Mouse (Mus musculus) kidney, embryonic 16.5 days (tissue): ENCODE data around the gene St8sia4. TPM values are rescaled to one million over a fixed set of nuclear protein-coding genes. Genes with fewer than 3 reads are reported as not detected.

Experiments
- ATAC-seq: fragments of 200-750 bp; cut with Nextera tagmentation; 2 replicates; pipeline ENCODE4 v1.8.0; 2017; ENCODE audit warnings: moderate TSS enrichment; ENCODE audit not compliant: low FRiP score, low TSS enrichment
- H3K27ac ChIP-seq: fragments of 300-500 bp; sonication (generic); 2 replicates; pipeline ENCODE4 v1.5.1; 2014; ENCODE audit warnings: low read length
- H3K27me3 ChIP-seq: fragments of 300-500 bp; sonication (generic); 2 replicates; pipeline ENCODE4 v1.6.1; 2014; ENCODE audit warnings: low read length, control low read depth, mixed read lengths; ENCODE audit not compliant: insufficient read depth
- H3K36me3 ChIP-seq: fragments of 300-500 bp; sonication (generic); 2 replicates; pipeline ENCODE4 v1.6.1; 2014; ENCODE audit warnings: low read length, control low read depth, mixed read lengths; ENCODE audit not compliant: insufficient read depth
- H3K4me1 ChIP-seq: fragments of 300-500 bp; sonication (generic); 2 replicates; pipeline ENCODE4 v1.6.1; 2014; ENCODE audit warnings: low read length, control low read depth, mixed read lengths; ENCODE audit not compliant: insufficient read depth
- H3K4me2 ChIP-seq: fragments of 300-500 bp; sonication (generic); replicated peaks from 2 replicates; pipeline ENCODE4 v1.6.1; 2014; ENCODE audit warnings: low read depth, low read length
- H3K4me3 ChIP-seq: fragments of 300-500 bp; sonication (generic); 2 replicates; pipeline ENCODE4 v1.5.1; 2014; ENCODE audit warnings: mild to moderate bottlenecking, low read length
- H3K9ac ChIP-seq: fragments of 300-500 bp; sonication (generic); replicated peaks from 2 replicates; pipeline ENCODE4 v1.6.1; 2014; ENCODE audit warnings: low read length
- H3K9me3 ChIP-seq: fragments of 300-500 bp; sonication (generic); 2 replicates; pipeline ENCODE4 v1.6.1; 2016; ENCODE audit warnings: low read length, control low read depth
- WGBS: fragments of 180-500 bp; shearing (Covaris S2); extraction: QIAGEN DNeasy Blood & Tissue Kit; methylation state at CpG from one replicate; pipeline ENCODE4 v1.1.7; 2014; 5-methylcytosine and 5-hydroxymethylcytosine counted together
- polyA plus RNA-seq: library from polyadenylated mRNA; unstranded; fragments of >200 nt; fragmentation: Nextera tagmentation; extraction: Ambion mirVana; gene quantifications from 2 replicates; pipeline ENCODE4 v1.2.1, GENCODE M21; 2015

Gene St8sia4
- polyA plus RNA-seq, 1 experiment from 2014 or later: 2.8 TPM

DNA sequence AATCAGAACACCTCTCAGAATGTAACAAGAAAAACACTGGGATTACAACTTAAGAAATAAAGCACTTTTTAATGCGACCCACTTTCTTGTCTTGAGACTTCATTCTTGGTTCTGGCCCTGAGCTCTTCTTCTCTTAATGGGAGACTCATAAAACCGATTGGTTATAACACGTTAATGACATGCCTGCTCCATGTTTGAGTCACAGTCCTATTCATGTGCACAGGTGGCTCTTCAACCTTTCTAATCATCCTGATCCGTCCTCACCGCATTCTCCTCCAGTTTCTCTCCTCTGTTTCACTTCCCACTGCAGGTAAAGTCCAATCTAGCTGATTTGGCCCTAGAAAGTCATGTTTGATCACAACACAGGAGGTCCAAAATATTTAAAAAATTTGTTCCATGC is 58.3 kb downstream of the St8sia4 start:
- 85% methylated on average over 5 of the region's 5 CpGs for WGBS
- H3K4me2 ChIP-seq: no peak overlapping the region
- ATAC-seq: no peak
- H3K4me3 ChIP-seq: no peak overlapping the region
- H3K36me3 ChIP-seq: no peaks in the 10 kb centered on the region
- no peaks in the 10 kb centered on the region for H3K9me3 ChIP-seq
- no peak overlapping the region for H3K9ac ChIP-seq
- no peak overlapping the region for H3K27ac ChIP-seq
- no peaks in the 10 kb centered on the region for H3K27me3 ChIP-seq
- no peaks in the 10 kb centered on the region for H3K4me1 ChIP-seq

DNA sequence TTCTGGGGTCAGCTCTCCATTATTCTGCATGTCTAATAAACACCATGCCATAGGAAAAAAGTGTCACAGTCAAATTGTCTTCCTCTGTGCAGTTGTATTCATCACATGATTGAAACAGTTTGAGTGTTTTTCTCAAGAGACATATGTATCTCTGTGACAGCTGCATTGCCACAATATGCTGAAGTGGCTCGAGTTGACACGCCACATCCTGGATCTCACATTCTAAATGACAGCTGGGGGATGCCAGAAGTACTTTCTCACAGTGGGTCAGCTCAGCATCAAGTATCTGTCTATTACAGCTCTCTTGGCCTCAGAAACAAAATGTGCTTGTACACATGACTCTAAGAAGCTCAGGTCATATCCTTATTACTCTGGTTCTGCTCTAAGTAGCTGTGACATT is 61.9 kb downstream of the St8sia4 start:
- no peak overlapping the region for H3K27ac ChIP-seq
- no peak overlapping the region for H3K9ac ChIP-seq
- no peaks in the 10 kb centered on the region for H3K27me3 ChIP-seq
- no peak overlapping the region for H3K4me3 ChIP-seq
- H3K9me3 ChIP-seq: no peaks in the 10 kb centered on the region
- WGBS: 74% methylated on average over 2 of the region's 2 CpGs
- no peak for ATAC-seq
- no peaks in the 10 kb centered on the region for H3K4me1 ChIP-seq
- no peaks in the 10 kb centered on the region for H3K36me3 ChIP-seq
- no peak overlapping the region for H3K4me2 ChIP-seq

DNA sequence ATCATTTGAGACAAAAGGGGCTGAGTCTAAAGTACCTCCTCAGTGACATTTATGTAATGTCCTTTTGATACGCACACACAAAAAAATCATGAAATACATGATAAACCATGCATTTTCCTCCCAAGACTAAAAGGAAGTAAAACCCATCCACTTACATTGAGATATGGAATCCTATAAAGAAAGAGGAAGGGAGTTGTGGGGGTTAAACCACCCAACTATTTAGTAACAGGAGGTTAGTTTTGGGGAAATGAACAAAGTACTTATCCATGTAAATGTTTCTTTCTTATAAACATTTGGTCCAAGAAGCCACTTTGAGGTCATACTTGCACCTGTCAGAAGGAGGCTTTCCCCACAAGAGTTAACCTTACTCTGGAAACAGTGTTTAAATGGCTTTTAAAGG is 69.3 kb downstream of the St8sia4 start:
- ATAC-seq: no peak
- Histone ChIP-seq H3K36me3 (no peaks in the 10 kb centered on the region), H3K27ac (no peak overlapping the region), H3K9me3 (no peaks in the 10 kb centered on the region), H3K4me1 (no peaks in the 10 kb centered on the region), H3K4me2 (no peak overlapping the region), H3K9ac (no peak overlapping the region), H3K27me3 (no peaks in the 10 kb centered on the region), H3K4me3 (no peak overlapping the region)
- 94% methylated on average over 1 of the region's 1 CpGs for WGBS

DNA sequence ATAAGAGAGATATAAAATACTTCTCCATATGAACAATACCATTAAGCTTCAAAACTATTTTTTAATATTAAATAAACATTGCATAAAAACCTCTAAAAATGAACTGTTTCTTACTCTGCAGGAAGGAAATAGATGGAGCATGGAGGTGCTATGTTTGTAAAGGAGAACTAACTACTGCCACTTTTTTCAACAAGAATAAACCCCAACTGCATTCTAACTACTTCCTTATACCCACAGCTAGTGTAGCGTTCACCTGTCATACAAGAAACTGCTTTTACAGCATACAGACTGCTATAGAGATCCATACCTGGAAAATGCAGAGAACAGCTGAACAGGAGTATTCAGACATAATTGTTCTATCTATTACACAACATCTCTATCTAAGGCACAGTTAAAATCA is 70.5 kb downstream of the St8sia4 start:
- Histone ChIP-seq H3K27ac (no peak overlapping the region), H3K9ac (no peak overlapping the region), H3K36me3 (no peaks in the 10 kb centered on the region), H3K27me3 (no peaks in the 10 kb centered on the region), H3K4me3 (no peak overlapping the region), H3K4me2 (no peak overlapping the region), H3K9me3 (no peaks in the 10 kb centered on the region), H3K4me1 (no peaks in the 10 kb centered on the region)
- no peak for ATAC-seq
- WGBS: 89% methylated on average over 1 of the region's 1 CpGs

DNA sequence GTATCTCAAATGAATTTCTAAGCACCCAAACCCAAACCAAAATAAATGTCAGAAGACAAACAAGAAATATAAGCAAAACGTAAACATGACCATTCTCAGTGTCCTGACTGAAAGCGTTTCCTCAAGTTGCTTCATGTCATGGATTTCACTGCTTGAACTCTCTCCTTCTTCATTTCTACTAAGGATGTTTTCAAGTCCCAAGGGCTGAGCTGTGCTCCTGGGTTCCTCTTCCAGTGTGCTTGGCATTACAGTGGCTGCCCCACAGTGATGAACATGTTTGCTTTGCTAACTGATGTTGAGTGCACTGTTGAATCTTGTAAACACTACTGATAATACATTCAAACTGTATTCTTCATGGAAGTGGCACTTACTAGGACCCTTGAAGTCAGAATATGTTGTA is 76.3 kb downstream of the St8sia4 start:
- no peak for ATAC-seq

DNA sequence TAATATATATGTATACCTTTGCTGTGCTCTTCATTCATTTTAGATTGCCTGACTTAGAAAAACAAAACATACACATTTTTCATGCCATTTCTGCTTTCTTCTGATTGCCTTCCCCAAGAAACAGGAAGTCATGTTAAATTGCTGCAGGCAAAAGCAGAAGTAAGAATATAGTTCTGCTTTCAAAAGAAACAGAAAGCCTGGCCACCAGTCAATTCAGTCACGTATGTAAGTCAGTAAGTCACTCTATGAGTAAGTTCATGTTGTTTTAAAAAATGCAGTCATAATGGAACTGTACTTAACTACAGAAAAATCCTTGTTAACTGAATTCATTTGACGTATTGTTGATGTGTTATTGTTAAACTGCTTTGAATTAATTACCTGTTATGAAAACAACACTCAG is 77.3 kb downstream of the St8sia4 start:
- H3K4me2 ChIP-seq: no peak overlapping the region
- WGBS: 72% methylated on average over 2 of the region's 2 CpGs

More for the DNA sequence above, 76.3 kb downstream of the St8sia4 start:
- Histone ChIP-seq H3K9ac (no peak overlapping the region), H3K4me3 (no peak overlapping the region), H3K4me1 (no peaks in the 10 kb centered on the region), H3K36me3 (no peaks in the 10 kb centered on the region), H3K27me3 (no peaks in the 10 kb centered on the region), H3K27ac (no peak overlapping the region), H3K4me2 (no peak overlapping the region), H3K9me3 (no peaks in the 10 kb centered on the region)
- WGBS: 88% methylated on average over 2 of the region's 2 CpGs

DNA sequence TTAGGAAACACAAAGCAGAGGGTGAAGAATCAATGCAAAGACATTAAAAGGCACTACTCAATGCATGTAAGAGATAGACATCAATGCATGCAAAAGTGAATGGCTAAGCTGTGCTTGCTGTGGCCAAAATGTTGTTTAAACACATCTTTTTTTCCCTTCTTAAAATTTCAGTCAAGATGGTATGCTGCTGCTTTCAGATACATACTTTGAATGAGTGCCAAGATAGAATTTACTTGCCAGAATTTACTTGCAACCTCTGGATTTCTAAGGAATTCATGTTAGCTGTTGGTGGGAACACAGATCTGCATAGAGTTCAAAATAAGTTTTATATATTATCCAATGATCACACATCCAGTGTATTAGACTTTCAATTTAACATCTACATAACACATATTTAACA is 77.9 kb downstream of the St8sia4 start:
- Histone ChIP-seq H3K9me3 (no peaks in the 10 kb centered on the region), H3K27me3 (no peaks in the 10 kb centered on the region), H3K36me3 (no peaks in the 10 kb centered on the region), H3K4me3 (no peak overlapping the region), H3K9ac (no peak overlapping the region), H3K4me1 (no peaks in the 10 kb centered on the region), H3K4me2 (no peak overlapping the region), H3K27ac (no peak overlapping the region)
- ATAC-seq: no peak

More for the DNA sequence above, 77.3 kb downstream of the St8sia4 start:
- Histone ChIP-seq H3K4me3 (no peak overlapping the region), H3K9me3 (no peaks in the 10 kb centered on the region), H3K36me3 (no peaks in the 10 kb centered on the region), H3K27ac (no peak overlapping the region), H3K4me1 (no peaks in the 10 kb centered on the region), H3K27me3 (no peaks in the 10 kb centered on the region), H3K9ac (no peak overlapping the region)
- ATAC-seq: no peak

DNA sequence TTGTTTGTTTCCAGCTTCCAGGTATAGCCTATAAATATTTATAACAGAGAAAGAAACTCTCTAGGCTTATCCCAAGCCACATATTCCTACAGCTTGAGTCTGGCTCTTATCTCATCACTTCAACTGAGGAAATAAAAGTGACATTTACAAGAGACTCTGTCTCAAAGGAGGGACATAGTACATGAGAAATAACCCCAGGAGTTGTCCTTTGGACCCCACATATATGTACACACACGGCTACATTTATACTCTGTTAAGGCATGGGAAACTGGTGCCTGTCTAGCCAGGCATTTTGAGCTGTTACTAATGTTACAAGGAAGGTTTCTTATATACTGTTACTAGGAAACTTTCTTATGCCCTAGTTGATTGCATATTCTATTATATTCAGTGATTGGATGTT is 84.1 kb downstream of the St8sia4 start:
- no peaks in the 10 kb centered on the region for H3K9me3 ChIP-seq
- WGBS: 82% methylated on average over 1 of the region's 1 CpGs
- no peaks in the 10 kb centered on the region for H3K4me1 ChIP-seq
- no peak overlapping the region for H3K4me2 ChIP-seq
- no peak overlapping the region for H3K9ac ChIP-seq
- no peaks in the 10 kb centered on the region for H3K27me3 ChIP-seq
- no peak for ATAC-seq
- H3K36me3 ChIP-seq: no peaks in the 10 kb centered on the region
- H3K4me3 ChIP-seq: no peak overlapping the region
- H3K27ac ChIP-seq: no peak overlapping the region

DNA sequence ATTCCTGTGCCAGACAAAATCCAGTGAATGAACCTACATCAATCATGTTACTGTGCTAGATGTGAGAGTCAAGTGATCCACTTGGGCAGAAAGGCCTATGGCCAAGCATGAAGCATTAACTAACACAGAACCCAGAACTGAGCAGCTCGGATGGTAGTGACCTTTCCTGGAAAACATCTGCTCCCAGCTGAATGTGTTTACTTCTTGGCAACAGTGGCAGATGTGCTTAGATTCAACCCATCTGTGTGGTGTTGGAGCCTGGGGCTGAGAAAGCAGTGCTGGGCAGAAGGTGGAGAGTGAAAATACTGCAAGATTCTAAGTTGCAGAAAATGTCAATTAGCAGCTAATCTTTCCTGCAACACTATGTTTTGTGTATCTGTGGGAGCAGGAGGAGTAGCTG is 85.1 kb downstream of the St8sia4 start:
- no peaks in the 10 kb centered on the region for H3K36me3 ChIP-seq
- no peak overlapping the region for H3K4me2 ChIP-seq
- no peak overlapping the region for H3K4me3 ChIP-seq
- no peaks in the 10 kb centered on the region for H3K27me3 ChIP-seq
- no peak overlapping the region for H3K9ac ChIP-seq
- no peaks in the 10 kb centered on the region for H3K4me1 ChIP-seq
- 48% methylated on average over 1 of the region's 1 CpGs for WGBS
- no peak for ATAC-seq
- H3K27ac ChIP-seq: no peak overlapping the region
- H3K9me3 ChIP-seq: no peaks in the 10 kb centered on the region

DNA sequence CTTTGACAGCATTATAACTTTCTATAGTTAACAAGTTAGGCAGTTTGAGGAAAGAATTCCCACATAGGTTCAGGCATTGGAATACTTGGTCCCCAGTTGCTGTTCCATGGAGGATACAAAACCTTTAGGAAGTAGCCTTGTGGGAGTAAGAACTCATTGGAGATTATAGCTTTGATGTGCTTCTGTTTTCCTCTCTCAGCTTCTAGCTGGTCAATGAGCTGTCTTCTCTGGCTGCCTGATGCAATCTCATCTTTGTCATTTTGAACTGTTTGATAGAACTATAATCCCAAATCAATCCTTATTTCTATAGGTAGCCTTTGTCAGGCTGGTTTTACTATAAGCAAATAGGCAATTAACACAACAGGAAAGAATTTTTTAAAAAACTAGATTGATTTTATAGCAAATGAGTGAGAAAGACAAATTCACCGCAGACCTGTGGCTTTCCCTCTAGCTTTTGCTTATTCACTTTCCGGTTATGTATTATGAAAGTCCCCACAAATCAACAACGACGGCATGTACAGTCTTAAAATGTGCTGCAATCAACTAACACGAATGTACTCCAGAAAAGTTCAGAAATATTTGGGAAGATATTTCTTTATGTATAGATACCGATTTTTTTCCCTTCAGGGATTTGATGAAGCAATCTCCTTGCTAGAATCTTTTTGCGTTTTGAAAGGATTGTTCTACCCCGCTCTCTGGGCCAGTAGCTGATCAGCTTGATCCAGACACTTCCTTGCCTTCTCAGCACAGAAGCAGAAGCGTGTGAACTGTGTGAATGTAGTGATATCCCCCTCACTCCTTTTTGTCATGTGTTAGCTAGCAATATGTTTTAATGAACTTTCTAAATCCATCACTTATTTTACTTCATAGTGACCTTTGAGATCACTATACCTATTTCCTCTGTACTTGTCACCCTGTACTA is 94.5 kb downstream of the St8sia4 start:
- Histone ChIP-seq H3K36me3 (no peaks in the 10 kb centered on the region), H3K9me3 (no peaks in the 10 kb centered on the region), H3K4me2 (no peak overlapping the region), H3K4me3 (no peak overlapping the region), H3K27ac (no peak overlapping the region), H3K27me3 (no peaks in the 10 kb centered on the region), H3K4me1 (no peaks in the 10 kb centered on the region), H3K9ac (no peak overlapping the region)
- 90% methylated on average over 9 of the region's 9 CpGs for WGBS
- no peak for ATAC-seq
